Mouse (Mus musculus) midbrain, embryonic 11.5 days (tissue): ENCODE data around the gene Pou2f1. TPM values are rescaled to one million over a fixed set of nuclear protein-coding genes. Genes with fewer than 3 reads are reported as not detected.
A peak's percentile ranks its signal among the peaks of the same experiment; 100 is the strongest.

Experiments
- ATAC-seq: fragments of 200-750 bp; cut with Nextera tagmentation; 2 replicates; pipeline ENCODE4 v1.8.0; 2017; ENCODE audit warnings: moderate TSS enrichment, moderate library complexity; ENCODE audit not compliant: low FRiP score
- DNase-seq: peaks from one replicate; pipeline ENCODE4 v3.0.0; 2015; ENCODE audit warnings: low spot score; ENCODE audit errors: missing footprints
- H3K27ac ChIP-seq: fragments of 300-500 bp; sonication (generic); 2 replicates; pipeline ENCODE4 v1.5.1; 2014; ENCODE audit warnings: low read depth, low read length
- H3K27me3 ChIP-seq: fragments of 300-500 bp; sonication (generic); 2 replicates; pipeline ENCODE4 v1.6.1; 2014; ENCODE audit warnings: mild to moderate bottlenecking, low read length, moderate library complexity, mixed read lengths; ENCODE audit not compliant: control insufficient read depth, insufficient read depth
- H3K36me3 ChIP-seq: fragments of 300-500 bp; sonication (generic); 2 replicates; pipeline ENCODE4 v1.6.1; 2014; ENCODE audit warnings: mild to moderate bottlenecking, low read length, moderate library complexity, mixed read lengths; ENCODE audit not compliant: control insufficient read depth, insufficient read depth
- H3K4me1 ChIP-seq: fragments of 300-500 bp; sonication (generic); 2 replicates; pipeline ENCODE4 v1.6.1; 2014; ENCODE audit warnings: low read length; ENCODE audit not compliant: control insufficient read depth, insufficient read depth
- H3K4me2 ChIP-seq: fragments of 300-500 bp; sonication (generic); 2 replicates; pipeline ENCODE4 v1.6.1; 2014; ENCODE audit warnings: mild to moderate bottlenecking, moderate library complexity
- H3K4me3 ChIP-seq: fragments of 300-500 bp; sonication (generic); 2 replicates; pipeline ENCODE4 v1.5.1; 2014; ENCODE audit warnings: low read depth, low read length
- H3K9ac ChIP-seq: fragments of 300-500 bp; sonication (generic); 2 replicates; pipeline ENCODE4 v1.6.1; 2014; ENCODE audit warnings: low read length
- H3K9me3 ChIP-seq: fragments of 300-500 bp; sonication (generic); 2 replicates; pipeline ENCODE4 v1.6.1; 2016; ENCODE audit warnings: low read length; ENCODE audit not compliant: control insufficient read depth
- WGBS: fragments of 180-500 bp; shearing (Covaris S2); extraction: QIAGEN DNeasy Blood & Tissue Kit; methylation state at CpG from one replicate; pipeline ENCODE4 v1.1.7; 2014; 5-methylcytosine and 5-hydroxymethylcytosine counted together
- polyA plus RNA-seq: library from polyadenylated mRNA; unstranded; fragments of >200 nt; fragmentation: Nextera tagmentation; extraction: Ambion mirVana; gene quantifications from 2 replicates; pipeline ENCODE4 v1.2.1, GENCODE M21; 2014

The Pou2f1 gene
- polyA plus RNA-seq, 1 experiment from 2014 or later, result 32.1 TPM

GRCm38 (mm10) chr1:165858356-165858755, 144.1 kb downstream of the Pou2f1 start:
- DNase-seq (no peak), ATAC-seq (no peak)
- no peaks in the 10 kb centered on the region for H3K27me3 ChIP-seq
- H3K36me3 ChIP-seq, result no peaks in the 10 kb centered on the region
- no peak overlapping the region for H3K9ac ChIP-seq
- no peak overlapping the region for H3K27ac ChIP-seq
- 88% methylated on average over 5 of the region's 5 CpGs for WGBS
- H3K4me2 ChIP-seq, result no peak overlapping the region
- no peaks in the 10 kb centered on the region for H3K9me3 ChIP-seq
- no peaks in the 10 kb centered on the region for H3K4me1 ChIP-seq
- H3K4me3 ChIP-seq, result no peak overlapping the region

DNA sequence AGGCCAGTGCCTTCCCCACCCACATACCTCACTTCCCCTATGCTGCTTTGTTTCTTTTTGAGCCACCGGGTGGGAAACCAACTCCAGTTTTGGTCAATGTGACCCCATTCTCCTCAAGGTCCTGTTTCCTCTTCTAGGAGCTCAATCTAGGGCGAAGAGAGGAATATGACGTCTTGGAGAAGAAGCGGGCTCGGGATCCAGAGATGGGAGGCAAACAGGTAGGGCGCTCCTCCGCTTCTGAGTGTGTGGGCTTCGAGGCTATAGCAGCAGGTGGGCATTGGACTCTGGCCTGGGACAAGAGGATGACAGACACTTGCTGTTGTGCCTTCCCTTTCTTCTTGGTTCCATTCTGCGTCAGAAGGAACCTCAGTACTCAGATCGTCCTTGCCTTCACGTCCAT, 145.2 kb downstream of the Pou2f1 start:
- 93% methylated on average over 11 of the region's 11 CpGs for WGBS
- Histone ChIP-seq H3K36me3 (no peaks in the 10 kb centered on the region), H3K9me3 (no peaks in the 10 kb centered on the region), H3K4me1 (no peaks in the 10 kb centered on the region), H3K27me3 (no peaks in the 10 kb centered on the region), H3K4me2 (no peak overlapping the region), H3K9ac (no peak overlapping the region), H3K27ac (no peak overlapping the region), H3K4me3 (no peak overlapping the region)
- no peak for DNase-seq
- no peak for ATAC-seq

GRCm38 (mm10) chr1:165855759-165856545, 146.5 kb downstream of the Pou2f1 start:
- no peak for ATAC-seq
- Histone ChIP-seq H3K4me2 (no peak overlapping the region), H3K27me3 (no peaks in the 10 kb centered on the region), H3K4me3 (no peak overlapping the region), H3K36me3 (no peaks in the 10 kb centered on the region), H3K27ac (no peak overlapping the region), H3K9ac (no peak overlapping the region), H3K9me3 (no peaks in the 10 kb centered on the region), H3K4me1 (no peaks in the 10 kb centered on the region)
- DNase-seq, result no peak
- WGBS, result 56% methylated on average over 9 of the region's 9 CpGs

- H3K4me1 ChIP-seq, result no peaks in the 10 kb centered on the region
These were observed 148.6 kb downstream of the Pou2f1 start for GRCm38 (mm10) chr1:165853729-165854420.

GRCm38 (mm10) chr1:165853131-165853721, 149.3 kb downstream of the Pou2f1 start:
- Histone ChIP-seq H3K9me3 (no peaks in the 10 kb centered on the region), H3K36me3 (no peaks in the 10 kb centered on the region), H3K27me3 (no peaks in the 10 kb centered on the region), H3K27ac (no peak overlapping the region), H3K4me2 (no peak overlapping the region), H3K9ac (no peak overlapping the region), H3K4me3 (no peak overlapping the region), H3K4me1 (no peaks in the 10 kb centered on the region)
- no peak for ATAC-seq
- DNase-seq, result no peak
- WGBS, result 35% methylated on average over 4 of the region's 4 CpGs

More at GRCm38 (mm10) chr1:165853729-165854420, 148.6 kb downstream of the Pou2f1 start:
- ATAC-seq (peak; percentile 54), DNase-seq (peak; percentile 99)
- Histone ChIP-seq H3K9me3 (no peaks in the 10 kb centered on the region), H3K36me3 (no peaks in the 10 kb centered on the region), H3K4me3 (no peak overlapping the region), H3K27ac (no peak overlapping the region), H3K4me2 (no peak overlapping the region), H3K27me3 (no peaks in the 10 kb centered on the region), H3K9ac (no peak overlapping the region)
- 60% methylated on average over 10 of the region's 10 CpGs for WGBS

DNA sequence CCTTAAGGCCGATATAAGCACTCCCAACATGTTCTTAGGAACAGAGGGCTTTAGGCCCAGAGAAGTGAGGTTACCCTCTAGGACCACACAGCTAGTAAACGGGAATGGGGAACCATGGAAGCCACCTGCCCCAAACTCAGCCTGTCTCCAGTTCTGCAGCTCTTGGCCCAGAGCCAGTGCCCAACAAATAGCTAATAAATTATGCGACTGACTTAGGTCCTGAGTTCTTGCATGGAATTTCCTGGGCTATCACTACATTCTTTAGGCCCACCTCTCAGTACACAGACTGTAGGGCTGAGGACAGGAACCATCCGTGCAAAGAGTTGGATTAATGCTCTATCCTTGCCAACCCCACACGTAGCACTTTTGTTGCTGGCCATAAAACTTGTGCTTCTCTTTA, 150.3 kb downstream of the Pou2f1 start:
- Histone ChIP-seq H3K4me1 (no peaks in the 10 kb centered on the region), H3K4me2 (no peak overlapping the region), H3K27ac (no peak overlapping the region), H3K4me3 (no peak overlapping the region), H3K27me3 (no peaks in the 10 kb centered on the region), H3K36me3 (no peaks in the 10 kb centered on the region), H3K9me3 (no peaks in the 10 kb centered on the region), H3K9ac (no peak overlapping the region)
- WGBS, result 82% methylated on average over 5 of the region's 5 CpGs
- DNase-seq (no peak), ATAC-seq (no peak)

GRCm38 (mm10) chr1:165849458-165850445, 152.7 kb downstream of the Pou2f1 start:
- Histone ChIP-seq H3K9me3 (no peaks in the 10 kb centered on the region), H3K4me1 (peaks cover 7% of the 10 kb centered on the region), H3K4me3 (no peak overlapping the region), H3K27me3 (peaks cover 8% of the 10 kb centered on the region; the same call in 1 of the 2 replicates), H3K4me2 (no peak overlapping the region), H3K9ac (no peak overlapping the region), H3K36me3 (no peaks in the 10 kb centered on the region), H3K27ac (no peak overlapping the region)
- DNase-seq (no peak), ATAC-seq (no peak)
- WGBS, result 82% methylated on average over 17 of the region's 17 CpGs

- 70% methylated on average over 4 of the region's 4 CpGs for WGBS
- Histone ChIP-seq H3K9me3 (no peaks in the 10 kb centered on the region), H3K27me3 (peaks cover 13% of the 10 kb centered on the region), H3K4me1 (peaks cover 13% of the 10 kb centered on the region), H3K4me2 (no peak overlapping the region), H3K27ac (no peak overlapping the region), H3K4me3 (no peak overlapping the region), H3K36me3 (no peaks in the 10 kb centered on the region), H3K9ac (no peak overlapping the region)
- ATAC-seq (no peak), DNase-seq (no peak)
These were observed 153.6 kb downstream of the Pou2f1 start for GRCm38 (mm10) chr1:165848881-165849280.
